Mouse (Mus musculus) olfactory bulb, adult 2 months (tissue): ENCODE results near the gene Slc38a10. TPM values are rescaled to one million over a fixed set of nuclear protein-coding genes. Genes with fewer than 3 reads are reported as not detected.

Experiments used
- H3K27ac ChIP-seq: fragments of 200-500 bp; 2 replicates; pipeline ENCODE4 v1.5.1; 2012; ENCODE audit warnings: low read depth, low read length; ENCODE audit not compliant: insufficient read depth
- H3K4me1 ChIP-seq: fragments of 200-500 bp; 2 replicates; pipeline ENCODE4 v1.6.1; 2012; ENCODE audit warnings: low read length; ENCODE audit not compliant: control insufficient read depth, insufficient read depth
- H3K4me3 ChIP-seq: fragments of 200-500 bp; 2 replicates; pipeline ENCODE4 v1.5.1; 2012; ENCODE audit warnings: mild to moderate bottlenecking, low read depth, low read length, moderate library complexity; ENCODE audit not compliant: insufficient read depth
- CTCF ChIP-seq: fragments of 200-500 bp; IDR thresholded peaks from 2 replicates; pipeline ENCODE4 v1.5.1; 2012; ENCODE audit warnings: low read depth, mild to moderate bottlenecking, low read length, moderate library complexity; ENCODE audit not compliant: insufficient read depth
- POLR2A ChIP-seq: fragments of 200-500 bp; IDR thresholded peaks from 2 replicates; pipeline ENCODE4 v1.6.1; 2012; ENCODE audit warnings: mild to moderate bottlenecking, low read depth, low read length, moderate library complexity; ENCODE audit not compliant: insufficient read depth
- WGBS: fragments of 180-500 bp; shearing (Covaris S2); methylation state at CpG from one replicate; pipeline ENCODE4 v1.1.7; 2018; 5-methylcytosine and 5-hydroxymethylcytosine counted together
- polyA plus RNA-seq: library from polyadenylated mRNA; stranded (reverse); fragments of >200 nt; gene quantifications from 2 replicates; pipeline ENCODE4 v1.2.4, GENCODE M21; 2012; ENCODE audit warnings: low replicate concordance; ENCODE audit not compliant: missing spikeins, insufficient read depth, insufficient read length

The Slc38a10 gene
- polyA plus RNA-seq, 1 experiment, result 77.6 TPM

DNA sequence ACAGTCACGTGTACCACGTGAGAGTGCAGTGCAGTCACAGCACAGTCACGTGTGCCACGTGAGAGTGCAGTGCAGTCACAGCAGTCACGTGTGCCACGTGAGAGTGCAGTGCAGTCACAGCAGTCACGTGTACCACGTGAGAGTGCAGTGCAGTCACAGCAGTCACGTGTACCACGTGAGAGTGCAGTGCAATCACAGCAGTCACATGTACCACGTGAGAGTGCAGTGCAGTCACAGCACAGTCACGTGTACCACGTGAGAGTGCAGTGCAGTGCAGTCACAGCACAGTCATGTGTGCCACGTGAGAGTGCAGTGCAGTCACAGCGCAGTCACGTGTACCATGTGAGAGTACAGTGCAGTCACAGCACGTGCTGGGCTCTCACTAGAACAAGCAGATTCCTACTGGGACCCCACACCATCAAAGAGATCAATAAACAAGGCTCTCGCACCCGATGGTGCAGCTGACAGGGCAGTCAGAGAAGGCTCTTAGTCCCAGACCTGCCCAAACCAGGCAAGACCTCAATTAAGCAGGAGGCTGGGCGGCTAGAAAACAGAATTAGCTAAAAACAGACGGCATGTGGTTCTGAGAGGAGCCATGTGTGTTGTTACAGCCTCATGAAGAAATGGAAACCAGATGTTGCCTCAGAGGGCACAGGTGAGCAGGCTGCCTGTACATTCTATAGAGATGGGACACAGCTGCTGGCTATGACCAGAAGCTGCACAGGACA is 36.5 kb downstream of the Slc38a10 start:
- WGBS, result 94% methylated on average over 21 of the region's 21 CpGs

DNA sequence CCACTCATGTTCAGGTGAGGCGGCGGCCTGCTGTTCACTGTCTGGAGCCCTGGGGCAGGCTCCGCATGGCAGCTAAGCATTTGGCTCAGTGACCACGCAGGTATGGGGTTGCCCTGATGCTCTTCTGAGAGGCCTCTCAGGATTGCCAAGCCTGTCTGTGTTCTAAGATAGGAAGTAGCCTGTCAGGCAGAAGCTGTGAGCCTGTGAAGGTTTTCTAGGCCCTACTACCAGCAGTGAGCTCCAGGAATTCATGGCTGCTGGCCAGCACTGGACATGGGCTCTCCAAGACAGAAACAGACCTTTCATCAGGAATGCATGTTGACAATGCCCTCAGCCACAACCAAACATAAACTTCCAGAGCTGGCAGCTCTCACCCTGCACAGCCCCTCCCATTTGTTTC is 39.0 kb downstream of the Slc38a10 start:
- WGBS, result 88% methylated on average over 4 of the region's 4 CpGs
- Histone ChIP-seq H3K4me1 (peaks cover 9% of the 10 kb centered on the region), H3K4me3 (no peak overlapping the region), H3K27ac (no peak overlapping the region)
- no peak for TF ChIP-seq CTCF
- TF ChIP-seq POLR2A, result no peak

More for the DNA sequence above, 36.5 kb downstream of the Slc38a10 start:
- no peak for TF ChIP-seq CTCF
- TF ChIP-seq POLR2A, result no peak
- Histone ChIP-seq H3K27ac (no peak overlapping the region), H3K4me1 (peaks cover 7% of the 10 kb centered on the region; the same call in 1 of the 2 replicates), H3K4me3 (no peak overlapping the region)

DNA sequence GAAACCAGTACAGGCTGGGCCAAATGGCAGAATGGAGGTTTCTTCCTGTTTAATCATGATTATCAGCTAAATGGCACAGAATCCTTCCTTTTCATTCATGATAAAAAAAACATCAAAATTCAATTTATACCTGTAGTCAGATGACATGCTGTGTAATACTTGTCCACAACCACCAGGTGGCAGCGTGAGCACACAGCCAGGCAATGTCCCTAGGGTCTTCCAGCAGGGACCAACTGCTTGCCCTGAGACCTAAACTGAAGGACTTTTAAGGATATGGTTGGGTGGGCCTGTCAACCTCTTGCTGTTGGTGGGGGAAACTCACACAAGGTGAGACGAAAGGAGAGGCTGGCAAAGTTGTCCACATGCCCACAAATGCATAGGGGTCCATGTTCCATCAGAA is 40.1 kb downstream of the Slc38a10 start:
- H3K4me1 ChIP-seq, result peaks cover 9% of the 10 kb centered on the region
- H3K27ac ChIP-seq, result no peak overlapping the region
- no peak overlapping the region for H3K4me3 ChIP-seq
- TF ChIP-seq POLR2A (no peak), CTCF (peak; percentile 61)
- WGBS, result 15% methylated on average over 2 of the region's 2 CpGs

DNA sequence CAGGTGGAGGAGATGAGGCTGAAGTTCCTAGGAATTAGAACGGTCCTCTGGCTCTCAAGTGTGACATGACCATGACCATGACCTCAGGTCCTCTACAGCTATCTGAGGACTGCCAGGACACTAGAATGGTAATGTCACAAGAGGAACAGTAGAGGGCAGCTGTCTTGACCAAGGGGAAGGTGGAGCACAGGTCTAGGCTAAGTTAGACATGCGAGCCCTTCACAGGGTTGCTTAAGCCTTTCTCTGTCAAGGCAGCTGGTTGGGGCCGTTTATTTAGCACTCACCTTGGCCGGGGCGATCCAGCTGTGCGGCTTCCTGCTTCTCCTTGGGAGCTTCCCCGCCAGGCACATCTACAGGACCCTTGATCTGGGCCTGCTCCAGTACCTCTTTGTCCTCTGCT is 40.6 kb downstream of the Slc38a10 start:
- no peak for TF ChIP-seq CTCF
- TF ChIP-seq POLR2A, result no peak
- 73% methylated on average over 7 of the region's 7 CpGs for WGBS

DNA sequence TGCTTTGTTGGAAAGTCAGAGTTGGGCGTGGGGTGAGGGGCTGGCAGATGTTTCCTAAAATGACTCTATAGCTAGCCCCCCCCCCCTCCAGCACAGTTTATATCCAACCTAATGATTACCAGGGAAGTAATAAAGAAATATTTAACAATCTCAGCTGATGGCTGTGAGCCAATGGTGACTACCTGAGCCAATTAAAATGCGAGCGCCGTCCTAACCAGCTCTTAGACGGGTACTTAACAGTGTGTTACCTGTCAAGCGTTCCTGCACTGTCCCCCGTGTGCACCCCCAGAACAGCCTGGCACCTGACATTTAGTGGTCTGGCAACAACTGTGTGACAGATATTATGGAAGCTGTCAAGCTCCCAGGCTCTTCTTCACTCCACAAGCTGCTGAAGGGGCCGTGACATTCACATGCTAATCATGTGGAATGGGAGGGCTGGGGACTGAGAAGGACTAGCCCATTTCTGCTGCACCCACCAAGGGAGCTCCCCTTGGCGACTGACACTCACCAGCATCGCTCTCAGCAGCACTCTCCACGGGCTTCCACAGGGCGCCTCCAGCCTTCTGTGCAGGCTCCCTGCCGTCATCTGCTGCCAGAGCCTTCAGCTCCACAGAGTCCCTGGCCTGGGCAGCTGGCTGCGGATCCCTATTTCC is 41.5 kb downstream of the Slc38a10 start:
- Histone ChIP-seq H3K4me3 (no peak overlapping the region), H3K27ac (no peak overlapping the region), H3K4me1 (peaks cover 9% of the 10 kb centered on the region)
- 61% methylated on average over 14 of the region's 14 CpGs for WGBS
- no peak for TF ChIP-seq CTCF
- no peak for TF ChIP-seq POLR2A

More for the DNA sequence above, 40.6 kb downstream of the Slc38a10 start:
- peaks cover 9% of the 10 kb centered on the region for H3K4me1 ChIP-seq
- no peak overlapping the region for H3K27ac ChIP-seq
- H3K4me3 ChIP-seq, result no peak overlapping the region

DNA sequence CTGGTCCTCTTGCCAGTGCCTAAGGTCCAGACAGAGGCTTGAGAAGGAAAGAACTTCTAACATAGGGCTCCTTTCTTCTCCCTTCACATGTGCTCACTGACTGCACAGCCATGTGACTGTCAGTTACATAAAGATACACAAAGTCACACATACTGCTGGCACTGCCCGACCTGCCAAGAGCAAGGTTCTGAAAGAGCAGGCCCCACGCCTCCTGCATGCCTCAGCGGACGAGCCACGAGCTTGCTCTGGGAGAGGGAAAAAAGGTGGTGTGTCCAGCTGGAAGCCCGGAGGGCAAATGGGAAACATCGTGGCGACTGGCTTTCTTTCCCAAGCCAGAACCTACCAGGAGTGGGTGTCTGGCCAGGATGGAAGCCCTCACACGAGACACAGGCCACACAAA is 43.4 kb downstream of the Slc38a10 start:
- Histone ChIP-seq H3K4me3 (no peak overlapping the region), H3K27ac (no peak overlapping the region), H3K4me1 (peaks cover 9% of the 10 kb centered on the region)
- TF ChIP-seq POLR2A, result no peak
- no peak for TF ChIP-seq CTCF
- 83% methylated on average over 9 of the region's 9 CpGs for WGBS

DNA sequence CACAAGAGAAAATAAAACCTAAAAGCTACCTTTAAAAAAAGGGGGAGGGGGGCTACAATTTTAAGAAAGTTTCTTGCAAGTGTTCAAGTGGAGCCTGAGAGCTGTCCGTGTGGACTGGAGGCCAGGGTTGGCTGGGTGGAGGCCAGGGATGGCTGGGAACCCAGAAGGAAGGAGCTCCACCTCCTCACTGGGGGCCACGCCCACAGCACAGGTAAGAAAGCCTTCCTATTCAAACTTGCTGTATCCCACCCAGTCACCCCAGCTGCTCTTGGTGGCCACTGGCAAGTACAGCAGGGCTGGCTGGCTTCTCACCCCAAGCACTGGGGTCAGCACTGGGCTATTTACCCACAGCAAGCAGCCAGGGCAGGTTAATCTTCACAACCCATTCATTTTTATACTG is 44.1 kb downstream of the Slc38a10 start:
- no peak overlapping the region for H3K4me3 ChIP-seq
- no peak overlapping the region for H3K27ac ChIP-seq
- 86% methylated on average over 2 of the region's 2 CpGs for WGBS
- TF ChIP-seq CTCF (no peak), POLR2A (no peak)
- H3K4me1 ChIP-seq, result peaks cover 9% of the 10 kb centered on the region

DNA sequence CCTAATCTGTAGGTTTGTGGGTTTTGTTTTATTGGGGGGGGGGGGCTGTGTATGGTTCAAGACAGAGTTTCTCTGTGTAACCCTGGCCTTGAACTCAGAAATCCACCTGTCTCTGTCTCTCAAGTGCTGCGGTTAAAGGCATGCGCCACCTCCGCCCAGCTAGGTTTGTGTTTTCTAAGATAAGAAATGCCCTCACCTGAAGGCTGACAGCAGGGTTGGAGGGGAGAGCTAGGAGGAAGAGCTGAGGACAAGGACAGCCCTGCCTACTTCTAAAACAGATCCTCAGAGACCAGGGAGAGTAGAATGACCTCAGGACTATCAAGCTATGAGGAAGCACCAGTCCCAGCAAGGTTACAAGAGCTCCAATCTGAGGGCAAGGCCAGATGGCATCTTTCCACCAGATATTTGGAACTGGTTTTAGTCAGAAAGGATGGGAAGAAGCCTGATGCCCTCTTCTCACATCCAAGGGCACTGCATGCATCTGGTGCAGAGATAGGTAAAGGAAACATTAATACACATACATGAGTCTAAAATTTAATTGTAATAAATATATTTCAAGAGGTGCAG is 47.6 kb downstream of the Slc38a10 start:
- WGBS, result 96% methylated on average over 3 of the region's 3 CpGs
- no peak overlapping the region for H3K4me3 ChIP-seq
- H3K4me1 ChIP-seq, result peaks cover 12% of the 10 kb centered on the region
- TF ChIP-seq CTCF (no peak), POLR2A (no peak)
- no peak overlapping the region for H3K27ac ChIP-seq

DNA sequence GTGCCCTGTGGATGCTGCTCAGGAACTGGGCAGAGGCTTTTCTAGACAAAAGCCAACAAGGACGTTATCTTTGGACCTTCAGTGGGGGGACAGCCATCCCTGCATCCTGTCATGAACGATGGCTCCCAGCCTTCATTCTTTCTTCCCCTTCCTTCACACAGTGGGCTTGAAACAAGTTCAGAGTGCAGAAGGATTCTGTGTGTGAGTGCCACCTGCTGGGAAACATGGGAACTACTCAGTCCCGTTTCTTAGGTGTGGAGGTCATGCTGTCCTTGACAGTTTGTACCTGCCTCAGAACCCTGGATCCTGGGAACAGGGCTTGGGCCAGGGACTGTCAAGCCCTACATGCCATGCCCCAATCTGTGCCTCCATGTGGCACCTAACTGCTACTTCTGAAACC is 50.1 kb downstream of the Slc38a10 start:
- Histone ChIP-seq H3K4me3 (no peak overlapping the region), H3K4me1 (peaks cover 15% of the 10 kb centered on the region), H3K27ac (peak overlapping the region; percentile 71; the same call in 1 of the 2 replicates)
- 2% methylated on average over 3 of the region's 3 CpGs for WGBS
- TF ChIP-seq CTCF (peak; percentile 60), POLR2A (no peak)
